Mouse (Mus musculus) kidney, adult 9 months (tissue): ENCODE results near the gene Rfx7.

Source experiments
- DNase-seq: peaks from one replicate; pipeline ENCODE4 v3.0.0; 2022

The Rfx7 gene

GRCm38 (mm10) chr9:72531996-72532380, at the start of gene Rfx7:
TSS of gene Rfx7 (plus strand) at chr9:72532240.
- DNase-seq: peak; percentile 73

GRCm38 (mm10) chr9:72488523-72488922, 43.5 kb upstream of the Rfx7 start:
- DNase-seq: no peak

- no peak for DNase-seq
These were observed 42.9 kb upstream of the Rfx7 start for GRCm38 (mm10) chr9:72489131-72489530.

GRCm38 (mm10) chr9:72491559-72492193, 40.4 kb upstream of the Rfx7 start:
- DNase-seq: peak; percentile 95

GRCm38 (mm10) chr9:72492194-72492565, 39.9 kb upstream of the Rfx7 start, which contains the start of gene Tex9:
TSS of gene Tex9 (minus strand) at chr9:72492212.
- no peak for DNase-seq

- no peak for DNase-seq
These were observed 38.6 kb upstream of the Rfx7 start for GRCm38 (mm10) chr9:72493465-72493864.

- peak; percentile 40 for DNase-seq
These were observed 37.9 kb upstream of the Rfx7 start for GRCm38 (mm10) chr9:72493984-72494685.

- DNase-seq: no peak
These were observed 35.3 kb upstream of the Rfx7 start for GRCm38 (mm10) chr9:72496691-72497090.

- DNase-seq: no peak
These were observed 34.9 kb upstream of the Rfx7 start for GRCm38 (mm10) chr9:72497171-72497570.

- no peak for DNase-seq
These were observed 19.6 kb upstream of the Rfx7 start for GRCm38 (mm10) chr9:72512229-72512981.

GRCm38 (mm10) chr9:72515366-72515765, 16.7 kb upstream of the Rfx7 start:
- peak; percentile 69 for DNase-seq

- DNase-seq: no peak
These were observed 12.8 kb upstream of the Rfx7 start for GRCm38 (mm10) chr9:72519246-72519645.

GRCm38 (mm10) chr9:72520849-72521248, 11.2 kb upstream of the Rfx7 start:
- no peak for DNase-seq

GRCm38 (mm10) chr9:72526091-72526490, 5.9 kb upstream of the Rfx7 start:
- DNase-seq: no peak

- DNase-seq: peak; percentile 93
These were observed 1.8 kb upstream of the Rfx7 start for GRCm38 (mm10) chr9:72530237-72530636.

GRCm38 (mm10) chr9:72530824-72531223, 1.2 kb upstream of the Rfx7 start:
- peak; percentile 90 for DNase-seq

GRCm38 (mm10) chr9:72531291-72531995, 597 bp upstream of the Rfx7 start:
- DNase-seq: peak; percentile 85

- DNase-seq: peak; percentile 47
These were observed 495 bp downstream of the Rfx7 start for GRCm38 (mm10) chr9:72532381-72533088.

- DNase-seq: no peak
These were observed 1.0 kb downstream of the Rfx7 start for GRCm38 (mm10) chr9:72533089-72533415.

- no peak for DNase-seq
These were observed 2.9 kb downstream of the Rfx7 start for GRCm38 (mm10) chr9:72534985-72535384.

- DNase-seq: no peak
These were observed 3.4 kb downstream of the Rfx7 start for GRCm38 (mm10) chr9:72535394-72535793.

GRCm38 (mm10) chr9:72537086-72537485, 5.0 kb downstream of the Rfx7 start:
- DNase-seq: peak; percentile 59

GRCm38 (mm10) chr9:72543590-72543989, 11.6 kb downstream of the Rfx7 start:
- no peak for DNase-seq
